Mouse (Mus musculus) stomach, embryonic 16.5 days (tissue): ENCODE results near the gene Rps16. TPM values are rescaled to one million over a fixed set of nuclear protein-coding genes. Genes with fewer than 3 reads are reported as not detected.

Source experiments
- ATAC-seq: fragments of 200-750 bp; cut with Nextera tagmentation; 2 replicates; pipeline ENCODE4 v1.8.0; 2017; ENCODE audit warnings: moderate number of reproducible peaks, moderate TSS enrichment; ENCODE audit not compliant: insufficient read depth, low FRiP score
- H3K27ac ChIP-seq: fragments of 300-500 bp; sonication (generic); 2 replicates; pipeline ENCODE4 v1.5.1; 2014; ENCODE audit warnings: low read length
- H3K27me3 ChIP-seq: fragments of 300-500 bp; sonication (generic); 2 replicates; pipeline ENCODE4 v1.6.1; 2014; ENCODE audit warnings: low read length, control low read depth, mixed read lengths; ENCODE audit not compliant: control insufficient read depth, insufficient read depth
- H3K36me3 ChIP-seq: fragments of 300-500 bp; sonication (generic); 2 replicates; pipeline ENCODE4 v1.6.1; 2014; ENCODE audit warnings: low read length; ENCODE audit not compliant: control insufficient read depth, insufficient read depth
- H3K4me1 ChIP-seq: fragments of 300-500 bp; sonication (generic); 2 replicates; pipeline ENCODE4 v1.6.1; 2014; ENCODE audit warnings: low read length, control low read depth, mixed read lengths; ENCODE audit not compliant: control insufficient read depth, insufficient read depth
- H3K4me2 ChIP-seq: fragments of 300-500 bp; sonication (generic); 2 replicates; pipeline ENCODE4 v1.6.1; 2014; ENCODE audit warnings: low read depth, low read length, mixed read lengths
- H3K4me3 ChIP-seq: fragments of 300-500 bp; sonication (generic); replicated peaks from 2 replicates; pipeline ENCODE4 v1.5.1; 2014; ENCODE audit warnings: mild to moderate bottlenecking, low read length
- H3K9ac ChIP-seq: fragments of 300-500 bp; sonication (generic); 2 replicates; pipeline ENCODE4 v1.6.1; 2014; ENCODE audit warnings: low read length
- H3K9me3 ChIP-seq: fragments of 300-500 bp; sonication (generic); replicated peaks from 2 replicates; pipeline ENCODE4 v1.6.1; 2016; ENCODE audit warnings: low read length, control low read depth; ENCODE audit not compliant: control insufficient read depth
- WGBS: fragments of 180-500 bp; shearing (Covaris S2); extraction: QIAGEN DNeasy Blood & Tissue Kit; methylation state at CpG from one replicate; pipeline ENCODE4 v1.1.7; 2014; 5-methylcytosine and 5-hydroxymethylcytosine counted together
- polyA plus RNA-seq: library from polyadenylated mRNA; unstranded; fragments of >200 nt; fragmentation: Nextera tagmentation; extraction: Ambion mirVana; gene quantifications from 2 replicates; pipeline ENCODE4 v1.2.1, GENCODE M21; 2015

Gene Rps16
- polyA plus RNA-seq = 800 and 962 TPM in 2 replicates

DNA sequence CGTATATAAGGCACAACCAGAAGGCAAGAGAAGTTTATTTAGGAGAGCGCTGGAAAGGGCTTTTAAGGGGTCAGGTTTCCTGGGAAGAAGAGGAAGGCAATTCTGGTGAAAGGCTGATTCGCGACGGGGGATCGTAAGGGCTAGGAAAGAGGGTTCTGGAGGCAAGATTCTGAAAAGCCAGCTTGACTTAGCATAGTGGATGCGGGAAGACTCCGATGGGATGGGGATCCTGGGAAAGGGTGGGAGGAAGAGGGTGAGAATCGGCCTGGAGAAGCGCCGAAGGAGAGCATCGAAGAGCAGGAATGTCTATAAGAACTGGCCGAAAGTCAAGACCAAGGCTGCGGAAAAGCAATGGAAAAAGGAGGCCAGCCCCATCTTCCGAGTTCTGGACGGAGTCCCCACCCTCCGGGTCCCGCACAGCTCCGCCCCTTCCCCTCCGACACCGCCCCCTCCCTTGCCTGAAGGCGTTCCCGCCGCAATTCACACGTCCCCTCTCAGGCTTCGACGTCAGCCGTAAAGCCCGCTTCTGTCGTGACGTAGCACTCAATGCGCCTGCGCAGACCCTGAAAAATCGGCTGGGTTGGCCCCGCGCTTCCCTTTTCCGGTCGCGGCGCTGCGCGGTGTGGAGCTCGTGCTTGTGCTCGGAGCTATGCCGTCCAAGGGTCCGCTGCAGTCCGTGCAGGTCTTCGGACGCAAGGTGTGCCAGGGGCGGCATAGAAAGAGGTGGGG is at the start of gene Rps16:
Rps16 (plus strand) TSS at position 498 of the 729 bp plus-strand sequence.
- ATAC-seq = peak; percentile 95
- WGBS = under 1% methylated on average over 50 of the region's 50 CpGs

DNA sequence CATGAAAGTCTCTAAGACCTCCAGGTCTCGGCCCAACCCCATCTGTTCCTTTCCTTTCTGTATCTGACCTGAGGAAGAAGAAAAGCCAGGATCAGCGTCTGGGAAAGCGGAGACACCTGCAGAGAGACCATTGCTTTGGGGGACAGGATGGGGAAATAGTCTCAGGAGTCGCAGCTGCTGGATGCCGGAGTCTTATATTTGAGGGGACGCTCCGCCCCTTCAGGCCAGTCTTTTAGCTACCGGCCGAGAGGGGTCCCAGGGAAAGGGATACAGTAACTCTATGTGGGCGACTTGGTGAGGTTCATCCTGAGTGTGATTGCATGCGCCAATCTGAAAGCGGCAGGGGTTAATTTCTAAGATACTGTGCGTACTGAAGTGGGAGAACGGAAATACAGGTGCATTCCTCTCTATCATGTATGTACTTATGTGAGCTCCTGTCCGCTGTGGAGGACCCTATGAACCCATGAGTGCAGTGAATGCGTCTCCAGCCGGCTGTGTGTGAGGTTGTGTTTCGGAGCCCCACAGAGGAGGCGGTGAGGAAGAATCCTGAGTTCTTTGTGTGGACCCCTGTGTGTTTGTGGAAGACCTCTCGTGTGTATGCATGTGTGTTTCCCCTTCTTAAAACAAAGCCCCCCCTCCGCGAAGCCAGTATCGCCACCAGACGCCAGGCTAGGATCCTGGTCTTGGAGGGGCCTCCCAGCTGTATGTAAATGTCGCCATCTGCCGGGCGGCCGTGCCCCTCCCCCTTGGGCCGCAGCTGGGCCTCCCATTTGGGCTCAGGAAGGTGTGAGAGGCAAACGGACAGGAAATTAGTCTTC is 48.6 kb upstream of the Rps16 start, which contains the start of gene Dll3:
Dll3 (minus strand) TSS at position 623 of the 818 bp plus-strand sequence.
- no peak within 1 kb of the TSS for H3K27ac ChIP-seq
- WGBS = 3% methylated on average over 30 of the region's 30 CpGs
- peaks cover 36% of the 10 kb centered on the region for H3K27me3 ChIP-seq
- peak within 1 kb of the TSS; percentile 60 for H3K9ac ChIP-seq
- peak within 1 kb of the TSS; percentile 52 for H3K4me2 ChIP-seq
- peaks cover 8% of the 10 kb centered on the region for H3K36me3 ChIP-seq
- peaks cover 8% of the 10 kb centered on the region; the same call in 1 of the 2 replicates for H3K4me1 ChIP-seq
- H3K4me3 ChIP-seq = peak within 1 kb of the TSS; percentile 29
- peak; percentile 71; the same call in 1 of the 2 replicates for ATAC-seq
- no peaks in the 10 kb centered on the region for H3K9me3 ChIP-seq

More for the DNA sequence above, at the start of gene Rps16:
- Histone ChIP-seq H3K36me3 (peaks cover 16% of the 10 kb centered on the region), H3K4me3 (peak within 1 kb of the TSS; percentile 95), H3K9ac (peak within 1 kb of the TSS; percentile 98), H3K4me2 (peak within 1 kb of the TSS; percentile 91), H3K27ac (peak within 1 kb of the TSS; percentile 96), H3K4me1 (peaks cover 8% of the 10 kb centered on the region), H3K9me3 (no peaks in the 10 kb centered on the region), H3K27me3 (no peaks in the 10 kb centered on the region)

DNA sequence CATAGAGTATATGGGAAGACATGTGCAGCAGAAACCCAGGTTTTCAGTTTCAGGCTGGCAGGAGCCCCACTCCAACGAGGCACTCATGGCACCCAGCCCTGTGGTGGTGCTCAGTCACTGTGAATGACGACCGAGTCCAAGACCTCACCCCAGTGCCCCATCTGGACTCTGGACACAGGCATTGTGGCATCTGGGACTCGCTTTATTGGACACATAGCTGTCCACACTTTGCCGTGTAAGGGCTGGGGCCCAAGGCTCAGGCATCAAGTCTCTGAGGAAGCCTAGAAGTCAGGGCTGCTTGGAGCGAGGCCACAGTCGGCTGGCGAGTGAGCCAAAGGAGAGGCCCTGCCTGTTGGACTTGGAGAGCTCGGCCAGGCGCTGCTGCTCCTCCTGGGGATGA is 44.8 kb upstream of the Rps16 start:
- Histone ChIP-seq H3K27ac (no peak overlapping the region), H3K9me3 (no peaks in the 10 kb centered on the region), H3K36me3 (peaks cover 8% of the 10 kb centered on the region), H3K4me3 (no peak overlapping the region), H3K4me2 (no peak overlapping the region), H3K9ac (no peak overlapping the region), H3K4me1 (peaks cover 9% of the 10 kb centered on the region), H3K27me3 (peaks cover 14% of the 10 kb centered on the region)
- 90% methylated on average over 10 of the region's 10 CpGs for WGBS
- ATAC-seq = no peak

DNA sequence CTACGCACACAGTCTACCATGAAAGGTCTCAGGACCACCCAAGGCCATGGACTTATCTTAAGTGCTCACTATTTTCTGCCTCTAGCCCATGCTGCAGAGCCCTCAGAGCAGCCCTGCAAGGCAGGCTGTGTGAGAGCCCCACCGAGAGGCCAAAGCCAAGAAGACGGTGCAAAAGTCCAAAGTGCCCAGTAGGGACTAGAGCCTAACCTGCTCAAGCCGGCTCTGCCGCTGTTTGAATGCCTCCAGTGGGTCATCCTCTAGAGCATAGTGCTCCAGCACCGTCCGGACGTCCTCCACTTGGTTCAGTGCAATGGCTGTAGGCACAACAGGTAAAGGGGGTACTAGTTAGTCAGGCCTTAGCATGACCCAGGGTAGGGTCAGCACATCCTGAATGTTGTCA is 44.2 kb upstream of the Rps16 start:
- peaks cover 14% of the 10 kb centered on the region for H3K4me1 ChIP-seq
- H3K4me3 ChIP-seq = no peak overlapping the region
- no peak overlapping the region for H3K4me2 ChIP-seq
- H3K27ac ChIP-seq = no peak overlapping the region
- 93% methylated on average over 8 of the region's 8 CpGs for WGBS
- H3K27me3 ChIP-seq = peaks cover 9% of the 10 kb centered on the region
- H3K9me3 ChIP-seq = no peaks in the 10 kb centered on the region
- peaks cover 8% of the 10 kb centered on the region for H3K36me3 ChIP-seq
- H3K9ac ChIP-seq = no peak overlapping the region
- no peak for ATAC-seq

DNA sequence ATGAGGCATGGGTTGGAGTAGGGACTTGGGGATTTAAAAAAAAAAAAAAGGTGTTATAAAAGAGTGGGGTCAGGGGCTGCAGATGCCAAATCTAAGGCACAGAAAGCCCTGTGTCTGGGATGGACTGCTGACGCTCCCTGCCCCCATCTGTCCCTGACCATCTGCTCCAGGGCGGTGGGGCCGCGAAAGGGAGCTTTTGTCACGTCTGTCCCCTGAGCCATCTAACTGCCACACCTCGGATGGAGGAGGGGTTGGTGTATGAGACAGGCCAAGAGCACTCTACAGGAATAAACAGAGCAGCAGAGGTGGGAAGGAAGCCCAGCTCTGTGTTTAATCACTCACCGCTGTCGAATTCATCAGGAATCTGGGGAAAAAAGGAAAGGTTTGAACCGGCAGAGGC is 40.7 kb upstream of the Rps16 start:
- Histone ChIP-seq H3K4me2 (no peak overlapping the region), H3K4me3 (no peak overlapping the region), H3K36me3 (peaks cover 7% of the 10 kb centered on the region), H3K9ac (no peak overlapping the region), H3K9me3 (no peaks in the 10 kb centered on the region), H3K27me3 (no peaks in the 10 kb centered on the region), H3K27ac (no peak overlapping the region), H3K4me1 (peaks cover 8% of the 10 kb centered on the region)
- WGBS = 48% methylated on average over 9 of the region's 9 CpGs
- ATAC-seq = no peak

DNA sequence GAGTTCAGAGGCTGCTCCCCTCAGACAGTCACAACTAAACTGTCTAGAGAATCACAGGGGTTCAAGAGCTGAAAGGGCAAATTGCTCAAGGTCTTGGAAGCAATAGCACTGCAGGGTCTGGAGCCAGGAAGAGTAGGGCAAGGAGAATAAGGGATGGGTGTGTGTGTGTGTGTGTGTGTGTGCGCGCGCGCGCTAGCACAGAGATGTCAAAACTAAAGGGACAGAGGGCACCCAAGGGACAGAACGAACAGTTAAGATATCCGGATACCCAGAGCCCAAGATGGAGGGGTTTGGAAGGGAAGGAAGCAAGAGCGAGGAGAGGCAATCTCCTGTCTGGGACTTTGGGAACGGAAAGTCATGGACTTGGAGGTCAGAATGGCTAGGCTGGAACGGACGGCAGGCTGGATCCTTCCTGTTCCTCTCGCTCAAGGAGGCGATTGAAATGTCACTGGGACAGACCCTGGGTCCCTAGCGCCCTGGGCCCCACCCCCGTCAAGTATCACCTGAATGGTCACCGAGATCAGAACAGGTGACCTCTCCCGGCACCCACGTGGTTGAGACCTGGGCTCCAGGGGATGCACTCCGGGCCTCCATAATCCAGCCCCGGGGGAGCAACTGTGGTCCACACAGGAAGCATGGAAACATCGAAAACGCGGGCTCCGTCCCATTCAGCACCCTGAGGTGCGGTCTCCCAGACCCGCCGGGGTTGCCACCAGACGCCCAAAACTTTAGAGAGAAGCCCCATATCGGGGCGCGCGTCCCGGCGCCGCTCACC is 39.1 kb upstream of the Rps16 start:
- Histone ChIP-seq H3K4me2 (peak overlapping the region; percentile 79), H3K27ac (peak overlapping the region; percentile 43; the same call in 1 of the 2 replicates), H3K4me1 (peaks cover 8% of the 10 kb centered on the region), H3K9me3 (no peaks in the 10 kb centered on the region), H3K4me3 (peak overlapping the region; percentile 64), H3K27me3 (no peaks in the 10 kb centered on the region), H3K9ac (peak overlapping the region; percentile 90), H3K36me3 (peaks cover 14% of the 10 kb centered on the region)
- ATAC-seq = peak; percentile 64
- WGBS = 3% methylated on average over 35 of the region's 35 CpGs

DNA sequence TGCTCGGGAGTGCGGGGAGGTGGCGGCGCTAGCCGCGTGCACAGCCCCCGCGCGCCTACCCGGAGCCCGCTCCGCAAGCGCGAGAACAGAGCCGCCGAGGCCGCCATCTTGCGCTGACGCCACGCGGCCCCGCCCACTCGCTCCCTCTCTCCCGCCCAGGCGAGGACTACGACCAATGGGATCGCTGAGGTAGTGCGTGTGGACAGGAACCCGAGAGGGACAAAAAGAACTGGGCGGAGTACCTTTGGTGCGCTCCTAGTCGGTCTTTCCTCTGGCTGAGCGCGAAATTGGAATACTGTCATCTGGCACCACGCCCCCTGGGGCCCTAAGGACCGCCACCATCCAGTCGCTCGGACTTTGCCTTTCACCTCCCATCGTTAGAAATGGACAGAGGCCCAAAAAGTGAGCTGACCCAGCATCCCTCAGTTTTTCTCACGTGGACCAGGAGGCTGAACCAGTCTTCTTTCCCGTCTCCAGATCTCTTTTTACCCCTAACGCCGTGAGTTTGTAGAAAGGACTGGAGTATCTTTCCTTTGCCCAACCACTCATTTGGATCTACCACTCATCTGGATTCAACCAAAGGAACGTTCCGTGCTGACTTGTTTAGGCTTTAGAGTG is 38.4 kb upstream of the Rps16 start, which contains the start of gene Timm50:
Timm50 (minus strand) TSS at position 147 of the 618 bp plus-strand sequence.
- Histone ChIP-seq H3K36me3 (peaks cover 17% of the 10 kb centered on the region), H3K4me2 (peak within 1 kb of the TSS; percentile 79), H3K9me3 (no peaks in the 10 kb centered on the region), H3K9ac (peak within 1 kb of the TSS; percentile 90), H3K4me3 (peak within 1 kb of the TSS; percentile 64), H3K27ac (peak within 1 kb of the TSS; percentile 43; the same call in 1 of the 2 replicates), H3K4me1 (peaks cover 8% of the 10 kb centered on the region), H3K27me3 (no peaks in the 10 kb centered on the region)
- ATAC-seq = peak; percentile 97
- WGBS = under 1% methylated on average over 45 of the region's 45 CpGs

DNA sequence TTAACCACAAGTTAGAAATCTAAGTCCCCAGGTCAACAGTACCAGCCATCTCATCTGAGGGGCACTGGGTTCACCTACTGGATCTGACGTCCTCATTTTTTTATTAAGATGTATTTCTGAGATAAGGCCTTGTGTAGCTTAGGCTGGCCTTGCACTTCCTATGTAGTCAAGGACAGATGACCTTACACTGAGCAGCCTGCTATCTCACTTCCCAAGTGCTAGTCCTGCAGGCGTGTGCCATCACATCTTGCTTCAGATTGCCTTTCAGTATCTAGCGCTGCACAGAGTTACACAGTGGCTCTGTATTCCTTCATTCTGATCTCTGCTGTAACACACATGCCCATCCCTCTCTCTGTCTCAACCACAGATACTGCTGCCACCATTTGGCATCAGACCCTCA is 32.4 kb upstream of the Rps16 start:
- Histone ChIP-seq H3K27ac (no peak overlapping the region), H3K4me3 (no peak overlapping the region), H3K9me3 (no peaks in the 10 kb centered on the region), H3K4me1 (no peaks in the 10 kb centered on the region), H3K4me2 (no peak overlapping the region), H3K36me3 (peaks cover 57% of the 10 kb centered on the region), H3K27me3 (no peaks in the 10 kb centered on the region), H3K9ac (no peak overlapping the region)
- WGBS = 88% methylated on average over 3 of the region's 3 CpGs
- no peak for ATAC-seq
